Mouse (Mus musculus) heart, adult 11 months (tissue): ENCODE measurements around the gene Fsip1.

ENCODE experiments used
- DNase-seq: peaks from one replicate; pipeline ENCODE4 v3.0.0; 2022

Gene Fsip1

GRCm38 (mm10) chr2:118256621-118257053 lies at the start of gene Fsip1:
Fsip1 (minus strand) TSS chr2:118256966.
- peak; percentile 97 for DNase-seq

GRCm38 (mm10) chr2:118306522-118306895 lies 49.7 kb upstream of the Fsip1 start:
- peak; percentile 62 for DNase-seq

GRCm38 (mm10) chr2:118305827-118306521 lies 49.2 kb upstream of the Fsip1 start:
- peak; percentile 15 for DNase-seq

- DNase-seq: peak; percentile 78
These were observed 46.7 kb upstream of the Fsip1 start for GRCm38 (mm10) chr2:118303456-118303855.

- DNase-seq: peak; percentile 54
These were observed 44.9 kb upstream of the Fsip1 start for GRCm38 (mm10) chr2:118301656-118302055.

- DNase-seq: peak; percentile 64
These were observed 44.3 kb upstream of the Fsip1 start for GRCm38 (mm10) chr2:118301041-118301545.

- peak; percentile 61 for DNase-seq
These were observed 43.2 kb upstream of the Fsip1 start for GRCm38 (mm10) chr2:118299981-118300380.

GRCm38 (mm10) chr2:118298601-118299000 lies 41.8 kb upstream of the Fsip1 start:
- no peak for DNase-seq

- peak; percentile 4 for DNase-seq
These were observed 41.2 kb upstream of the Fsip1 start for GRCm38 (mm10) chr2:118297966-118298365.

GRCm38 (mm10) chr2:118295505-118295904 lies 38.7 kb upstream of the Fsip1 start:
- DNase-seq: peak; percentile 94

- DNase-seq: no peak
These were observed 36.8 kb upstream of the Fsip1 start for GRCm38 (mm10) chr2:118293583-118293982.

- DNase-seq: peak; percentile 13
These were observed 32.3 kb upstream of the Fsip1 start for GRCm38 (mm10) chr2:118289066-118289460.

- DNase-seq: peak; percentile 36
These were observed 31.7 kb upstream of the Fsip1 start for GRCm38 (mm10) chr2:118288326-118289065.

- DNase-seq: peak; percentile 41
These were observed 30.9 kb upstream of the Fsip1 start for GRCm38 (mm10) chr2:118287678-118288077.

- peak; percentile 63 for DNase-seq
These were observed 25.7 kb upstream of the Fsip1 start for GRCm38 (mm10) chr2:118282467-118282866.

GRCm38 (mm10) chr2:118278249-118278648 lies 21.5 kb upstream of the Fsip1 start:
- no peak for DNase-seq

- no peak for DNase-seq
These were observed 14.8 kb upstream of the Fsip1 start for GRCm38 (mm10) chr2:118271606-118272005.

- DNase-seq: no peak
These were observed 13.4 kb upstream of the Fsip1 start for GRCm38 (mm10) chr2:118270213-118270612.

GRCm38 (mm10) chr2:118263914-118264201 lies 7.1 kb upstream of the Fsip1 start:
- DNase-seq: no peak

- no peak for DNase-seq
These were observed 6.6 kb upstream of the Fsip1 start for GRCm38 (mm10) chr2:118263151-118263913.

- no peak for DNase-seq
These were observed 5.9 kb upstream of the Fsip1 start for GRCm38 (mm10) chr2:118262673-118263072.

GRCm38 (mm10) chr2:118259746-118260145 lies 3.0 kb upstream of the Fsip1 start:
- no peak for DNase-seq

- DNase-seq: no peak
These were observed 328 bp upstream of the Fsip1 start for GRCm38 (mm10) chr2:118257094-118257493.

- no peak for DNase-seq
These were observed 2.2 kb downstream of the Fsip1 start for GRCm38 (mm10) chr2:118254516-118254915.
